In genomic region chr17:28856030-28856429, GRCm38 (mm10) we compare ENCODE assay signal across 13 mouse cellular contexts. TPM values are rescaled to one million over a fixed set of nuclear protein-coding genes. Genes with fewer than 3 reads are reported as not detected.
DNase-seq lines count a peak whose midpoint lies in the region; ATAC-seq and TF ChIP-seq lines count a peak whose summit lies in the region.
"Had no signal": no experiment of that assay in that cellular context is flagged by ENCODE, and none has a peak within 500 bp of the region (broad histone marks: within the 10 kb centered on the region; RNA-seq: fewer than 3 reads in every experiment).

No protein-coding gene starts in this region.

- no peak overlapping the region for H3K4me3 ChIP-seq in liver, postnatal 0 days (ENCODE audit: low read depth, low read length)
- no peak overlapping the region for H3K4me3 ChIP-seq in liver, embryonic 12.5 days
- H3K4me3 ChIP-seq: forebrain, embryonic 10.5 days; stomach, embryonic 15.5 days had no signal

- peak; percentile 26 for ATAC-seq in liver, postnatal 0 days
- no peak for ATAC-seq in liver, embryonic 12.5 days
- ATAC-seq in hematopoietic stem cell, adult 5-6 weeks (replicated peaks in 1 of 2; ENCODE audit: insufficient read depth in 1 of 2, low FRiP score in 2 of 2, low TSS enrichment in 1 of 2, low read depth in 1 of 2, poor library complexity in 2 of 2, severe bottlenecking in 2 of 2), result peak; percentile 66 to 72; a peak in 3 of 4 replicates
- peak; percentile 60 for ATAC-seq in neutrophil, adult 5-6 weeks (ENCODE audit: extremely low read depth, insufficient number of reproducible peaks, low FRiP score, poor library complexity, severe bottlenecking)

- H3K27me3 ChIP-seq in liver, postnatal 0 days (ENCODE audit: insufficient read depth, low read length), result no peaks in the 10 kb centered on the region
- H3K27me3 ChIP-seq in liver, embryonic 12.5 days (replicated peaks), result peaks cover 33% of the 10 kb centered on the region
- H3K27me3 ChIP-seq: stomach, embryonic 15.5 days had no signal

- H3K36me3 ChIP-seq in liver, postnatal 0 days (replicated peaks; ENCODE audit: insufficient read depth, low read length), result no peaks in the 10 kb centered on the region
- no peaks in the 10 kb centered on the region for H3K36me3 ChIP-seq in liver, embryonic 12.5 days
- H3K36me3 ChIP-seq: forebrain, embryonic 10.5 days; stomach, embryonic 15.5 days had no signal

- no peaks in the 10 kb centered on the region; the same call in 1 of the 2 replicates for H3K9me3 ChIP-seq in liver, postnatal 0 days (ENCODE audit: low read length)
- H3K9me3 ChIP-seq in liver, embryonic 12.5 days (replicated peaks), result peaks cover 4% of the 10 kb centered on the region; the same call in 1 of the 2 replicates
- H3K9me3 ChIP-seq: stomach, embryonic 15.5 days had no signal

- WGBS in liver, postnatal 0 days (ENCODE audit: insufficient replicate concordance), result 42% methylated on average over 3 of the region's 3 CpGs
- 39% methylated on average over 3 of the region's 3 CpGs for WGBS in liver, embryonic 12.5 days (ENCODE audit: insufficient replicate concordance)

- TF ChIP-seq EP300 in liver, postnatal 0 days (IDR thresholded peaks at IDR 0.05; ENCODE audit: low read depth), result no peak

- TF ChIP-seq CTCF in liver, postnatal 0 days (IDR thresholded peaks at IDR 0.05; ENCODE audit: low read depth), result no peak

- DNase-seq in liver, postnatal 0 days, result peak; percentile 49
- DNase-seq in adrenal gland, postnatal 10 days, result peak; percentile 67
- DNase-seq in left cerebral cortex, adult 9 months (ENCODE audit: low spot score in 2 of 2), result no peak
- DNase-seq in right cerebral cortex, postnatal 36 days (ENCODE audit: low spot score in 2 of 2), result no peak
- DNase-seq: cerebellum, postnatal 36 days; gastrocnemius, postnatal 36 days had no signal

- H3K9ac ChIP-seq in liver, postnatal 0 days (replicated peaks), result no peak overlapping the region
- no peak overlapping the region for H3K9ac ChIP-seq in liver, embryonic 12.5 days
- H3K9ac ChIP-seq: stomach, embryonic 15.5 days had no signal

- H3K4me2 ChIP-seq in liver, postnatal 0 days (ENCODE audit: low read depth, low read length), result no peak overlapping the region
- H3K4me2 ChIP-seq in liver, embryonic 12.5 days, result no peak overlapping the region
- H3K4me2 ChIP-seq: stomach, embryonic 15.5 days had no signal

- 0 out of 2 replicates have a peak overlapping the region, but pooled peaks have one; percentile 16 for H3K27ac ChIP-seq in liver, postnatal 0 days (ENCODE audit: low read depth)
- H3K27ac ChIP-seq in liver, embryonic 12.5 days, result no peak overlapping the region
- H3K27ac ChIP-seq: forebrain, embryonic 10.5 days; stomach, embryonic 15.5 days had no signal

- H3K4me1 ChIP-seq in liver, postnatal 0 days (ENCODE audit: insufficient read depth), result no peaks in the 10 kb centered on the region
- H3K4me1 ChIP-seq in liver, embryonic 12.5 days, result 0 out of 2 replicates have a peak, but pooled peaks cover 8% of the 10 kb centered on the region
- H3K4me1 ChIP-seq: stomach, embryonic 15.5 days had no signal

RNA-seq across cellular contexts. Expression of gene Pnpla1, which starts 2.2 kb away (rescaled TPM):
- 0.09 and 0.16 TPM in 2 replicates for polyA plus RNA-seq in liver, postnatal 0 days (2015; fragmentation: Nextera tagmentation; extraction: Ambion mirVana)
- not detected in 2 replicates for polyA plus RNA-seq in liver, embryonic 12.5 days (2016; fragmentation: Nextera tagmentation; extraction: Ambion mirVana)
- total RNA-seq in adrenal gland, postnatal 10 days (2021), result not detected
- 0.13 and 0.25 TPM in 2 replicates for total RNA-seq in hematopoietic stem cell, adult 5-6 weeks (2017)
- 0.25 TPM in 1 of 2 replicates, not detected in the other for total RNA-seq in neutrophil, adult 5-6 weeks (2017)
- total RNA-seq: gastrocnemius, postnatal 36 days; heart, postnatal 25 days had no signal
- polyA plus RNA-seq: forebrain, embryonic 10.5 days had no signal

RNA-seq across cellular contexts. Expression of gene Brpf3, which starts 55.1 kb away (rescaled TPM):
- polyA plus RNA-seq in liver, postnatal 0 days (2015; fragmentation: Nextera tagmentation; extraction: Ambion mirVana), result 33.9 and 35.6 TPM in 2 replicates
- polyA plus RNA-seq in liver, embryonic 12.5 days (2016; fragmentation: Nextera tagmentation; extraction: Ambion mirVana), result 67.4 and 68.8 TPM in 2 replicates
- total RNA-seq in adrenal gland, postnatal 10 days (2021), result 10 to 100 TPM; 56.2 to 62.8 TPM
- total RNA-seq in hematopoietic stem cell, adult 5-6 weeks (2017), result 7.5 and 13.2 TPM in 2 replicates
- 14.2 and 20.8 TPM in 2 replicates for total RNA-seq in neutrophil, adult 5-6 weeks (2017)

RNA-seq across cellular contexts. Expression of gene 4930539E08Rik, which starts 59.1 kb away (rescaled TPM):
- 0.08 and 0.09 TPM in 2 replicates for polyA plus RNA-seq in liver, postnatal 0 days (2015; fragmentation: Nextera tagmentation; extraction: Ambion mirVana)
- polyA plus RNA-seq in liver, embryonic 12.5 days (2016; fragmentation: Nextera tagmentation; extraction: Ambion mirVana), result 0.17 and 0.25 TPM in 2 replicates
- under 1 TPM; 0.09 to 0.12 TPM for total RNA-seq in adrenal gland, postnatal 10 days (2021)
- total RNA-seq in hematopoietic stem cell, adult 5-6 weeks (2017), result 2.8 and 4.5 TPM in 2 replicates
- 0.12 and 0.23 TPM in 2 replicates for total RNA-seq in neutrophil, adult 5-6 weeks (2017)
- total RNA-seq: adrenal gland, adult 18-20 months; gastrocnemius, postnatal 36 days had no signal

Comparison
In these comparisons a context has a peak if more than half of its experiments do, and no peak if none do; other contexts are left out.
1. DNase-seq: peak in liver, postnatal 0 days (single experiment) and adrenal gland, postnatal 10 days (single experiment); none in left cerebral cortex, adult 9 months (0 of 2) and right cerebral cortex, postnatal 36 days (0 of 2).